Mouse (Mus musculus): Measurements from ENCODE around the gene Psap.

Psap gene

GRCm38 (mm10) chr10:60277207-60278005 lies at the start of gene Psap:
Psap (plus strand) TSS chr10:60277627.
- TF ChIP-seq GATA4 (IDR thresholded peaks at IDR 0.05; ENCODE audit: insufficient replicate concordance, low read length), result no peak

- no peak for TF ChIP-seq GATA4 (IDR thresholded peaks at IDR 0.05; ENCODE audit: insufficient replicate concordance, low read length)
These were observed 49.8 kb upstream of the Psap start for GRCm38 (mm10) chr10:60227666-60228065.

- TF ChIP-seq GATA4 (IDR thresholded peaks at IDR 0.05; ENCODE audit: insufficient replicate concordance, low read length), result no peak
These were observed 48.3 kb upstream of the Psap start for GRCm38 (mm10) chr10:60229113-60229512.

DNA sequence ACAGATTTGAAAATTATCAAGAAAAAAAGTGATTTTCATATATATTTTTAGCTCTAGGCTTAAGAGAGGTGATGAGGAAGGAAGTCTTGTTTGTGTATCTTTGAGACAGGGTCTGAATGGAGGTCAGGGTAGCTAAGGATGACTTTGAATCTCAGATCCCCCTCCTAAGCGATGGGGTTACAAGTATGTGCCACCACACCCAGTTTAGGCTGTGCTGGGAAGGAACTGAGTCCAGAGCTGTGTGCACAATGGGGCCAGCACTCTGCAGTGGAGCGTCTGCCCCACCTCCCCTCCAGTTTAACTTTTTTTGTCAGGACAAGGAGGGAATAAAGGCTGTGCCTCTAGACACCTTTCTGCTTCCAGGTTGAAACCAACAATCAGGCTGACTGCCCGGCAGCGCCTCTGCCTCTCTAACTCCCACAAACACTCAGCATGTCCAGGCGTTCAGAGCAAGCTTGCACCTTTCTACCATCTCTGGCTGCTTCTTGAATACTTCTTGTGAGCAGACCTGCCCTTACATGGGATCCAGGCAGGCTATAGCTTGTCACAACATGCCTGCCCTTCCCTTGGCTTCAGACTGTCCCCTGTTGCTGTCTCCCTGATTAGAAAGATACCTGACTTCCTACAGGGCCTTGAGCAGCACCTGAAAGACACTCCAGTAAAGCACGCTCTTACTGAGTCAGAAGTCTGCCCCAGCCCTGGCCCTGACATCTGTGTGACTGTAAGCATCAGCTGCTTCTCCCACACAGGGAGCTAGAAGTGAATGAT lies 46.9 kb upstream of the Psap start:
- no peak for TF ChIP-seq GATA4 (IDR thresholded peaks at IDR 0.05; ENCODE audit: insufficient replicate concordance, low read length)

DNA sequence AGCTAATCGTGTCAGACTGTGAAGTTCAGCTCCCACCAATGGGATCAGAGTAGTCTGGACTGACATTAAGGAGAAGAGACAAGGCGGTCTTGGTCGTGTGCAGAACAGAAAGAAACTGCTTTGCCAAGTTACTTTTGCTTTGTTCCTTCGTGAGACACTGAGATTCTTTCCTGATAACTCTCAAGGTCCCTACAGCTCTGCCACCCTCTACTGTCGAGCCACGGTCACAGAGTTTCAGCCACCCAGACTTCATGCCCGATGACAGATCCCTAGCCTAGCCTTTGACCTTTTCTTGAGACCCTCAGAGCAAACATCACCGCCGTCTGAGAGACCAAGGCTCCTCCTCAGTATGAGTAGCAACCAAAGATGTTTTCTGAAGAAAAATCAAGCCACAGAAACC lies 43.4 kb upstream of the Psap start:
- TF ChIP-seq GATA4 (IDR thresholded peaks at IDR 0.05; ENCODE audit: insufficient replicate concordance, low read length), result no peak

DNA sequence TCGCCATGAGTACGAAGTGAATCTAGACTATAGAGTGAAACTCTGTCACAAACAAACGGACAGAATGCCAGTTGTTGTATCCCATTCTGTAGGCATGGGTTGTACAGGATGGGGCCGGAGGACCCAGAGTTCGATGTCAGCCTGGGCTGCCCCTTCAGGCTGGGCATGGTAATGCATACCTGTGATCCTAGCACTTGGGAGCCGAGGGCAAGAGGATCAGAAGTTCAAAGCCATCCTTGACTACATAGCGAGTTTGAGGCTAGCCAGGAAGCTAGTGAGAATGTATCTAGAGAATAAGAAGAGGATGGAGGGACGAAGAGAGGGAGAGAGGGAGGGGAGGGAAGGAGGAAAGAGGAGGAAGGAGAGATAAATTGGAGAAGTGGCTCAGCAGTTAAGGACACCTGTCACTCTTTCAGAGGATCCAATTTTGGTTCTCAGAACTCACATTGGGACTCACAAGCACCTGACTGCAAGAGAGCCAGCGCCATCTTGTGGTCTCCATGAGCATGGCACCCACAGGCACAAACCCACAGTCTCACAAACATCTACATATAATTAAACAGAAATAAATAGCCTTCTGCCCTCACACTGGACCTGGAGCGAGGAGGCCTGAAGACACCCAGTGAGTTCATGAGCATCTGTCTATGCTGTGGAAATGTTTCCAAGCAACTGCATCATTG lies 39.8 kb upstream of the Psap start:
- TF ChIP-seq GATA4 (IDR thresholded peaks at IDR 0.05; ENCODE audit: insufficient replicate concordance, low read length), result no peak

GRCm38 (mm10) chr10:60240416-60240815 lies 37.0 kb upstream of the Psap start:
- no peak for TF ChIP-seq GATA4 (IDR thresholded peaks at IDR 0.05; ENCODE audit: insufficient replicate concordance, low read length)

DNA sequence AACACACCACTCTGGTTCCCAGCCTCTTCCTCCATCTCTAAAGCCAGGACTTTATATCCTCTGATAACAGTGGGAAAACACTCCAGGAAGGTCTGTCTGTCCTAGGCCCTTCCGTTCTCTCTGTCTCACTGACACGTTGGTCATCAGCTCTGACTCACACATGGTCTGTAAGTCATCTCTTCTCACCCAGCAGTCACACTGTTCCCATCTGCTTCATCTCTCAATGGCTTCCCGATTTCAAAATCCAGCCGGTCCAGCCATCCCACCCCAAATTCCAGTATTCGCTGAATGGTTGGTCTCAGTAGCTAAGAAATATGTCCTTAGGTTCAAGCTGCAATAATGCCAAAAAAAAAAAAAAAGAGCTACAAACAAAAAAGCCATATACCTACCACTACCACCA lies 33.5 kb upstream of the Psap start:
- no peak for TF ChIP-seq GATA4 (IDR thresholded peaks at IDR 0.05; ENCODE audit: insufficient replicate concordance, low read length)

DNA sequence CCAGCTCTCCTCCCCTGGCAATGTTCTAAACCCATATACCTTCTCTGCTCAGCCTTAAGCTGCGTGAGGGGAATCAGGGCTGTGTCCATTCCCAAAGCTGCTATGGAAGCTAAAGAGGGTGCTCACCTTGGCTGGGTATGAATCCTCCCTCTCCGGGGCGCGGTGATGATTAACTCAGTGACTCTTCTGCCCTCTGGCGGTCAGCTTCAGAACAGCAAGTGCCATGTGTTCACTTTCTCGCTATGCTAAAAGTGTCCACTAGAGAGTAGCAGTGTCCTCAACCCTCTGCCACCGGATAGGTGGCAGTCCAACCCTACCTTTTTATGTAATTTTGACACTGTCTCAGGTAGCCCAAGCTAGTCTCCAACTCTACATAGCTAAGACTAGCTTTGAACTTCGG lies 32.4 kb upstream of the Psap start:
- no peak for TF ChIP-seq GATA4 (IDR thresholded peaks at IDR 0.05; ENCODE audit: insufficient replicate concordance, low read length)

DNA sequence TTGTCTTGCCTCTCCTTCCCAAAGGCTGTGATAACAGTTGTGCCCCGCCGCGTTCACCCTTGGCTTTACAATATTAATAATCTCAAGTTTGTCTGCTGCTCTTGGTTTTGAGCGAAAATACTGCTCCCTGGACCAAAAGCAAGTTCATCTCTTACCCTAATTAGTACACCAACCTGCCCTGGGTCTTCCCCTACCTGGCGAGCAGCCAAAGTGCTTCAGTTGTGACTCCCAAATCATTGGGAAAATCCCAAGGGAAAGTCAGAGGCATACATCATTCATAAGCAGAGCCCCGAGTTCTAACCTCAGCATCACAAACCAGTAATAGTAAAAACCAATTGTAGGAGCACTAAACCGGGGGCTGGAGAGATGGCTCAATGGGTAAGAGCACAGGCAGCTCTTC lies 31.8 kb upstream of the Psap start:
- TF ChIP-seq GATA4 (IDR thresholded peaks at IDR 0.05; ENCODE audit: insufficient replicate concordance, low read length), result no peak

GRCm38 (mm10) chr10:60246519-60246918 lies 30.9 kb upstream of the Psap start:
- no peak for TF ChIP-seq GATA4 (IDR thresholded peaks at IDR 0.05; ENCODE audit: insufficient replicate concordance, low read length)

DNA sequence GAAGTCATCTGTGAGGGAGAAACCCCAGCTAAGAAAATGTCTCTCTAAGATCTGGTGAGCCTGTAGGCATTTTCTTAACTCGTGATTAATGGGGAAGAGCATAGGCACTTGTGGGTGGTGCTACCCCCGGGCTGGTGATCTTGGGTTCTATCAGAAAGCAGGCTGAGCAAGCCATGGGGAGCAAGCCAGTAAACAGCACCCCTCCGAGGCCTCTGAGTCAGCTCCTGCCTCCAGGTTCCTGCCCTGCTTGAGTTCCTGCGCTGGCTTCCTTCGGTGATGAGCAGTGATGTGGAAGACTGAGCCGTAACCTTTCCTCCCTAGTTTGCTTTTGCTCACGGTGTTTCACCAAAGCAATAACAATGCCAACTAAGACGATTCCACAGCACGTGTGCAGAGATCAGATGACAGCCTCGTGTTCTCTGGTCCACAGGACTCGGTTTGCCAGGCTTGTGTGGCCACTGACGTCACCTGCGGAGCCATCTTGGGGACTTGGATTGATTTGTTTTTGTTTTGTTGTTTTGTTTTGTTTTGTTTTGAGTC lies 26.9 kb upstream of the Psap start:
- TF ChIP-seq GATA4 (IDR thresholded peaks at IDR 0.05; ENCODE audit: insufficient replicate concordance, low read length), result no peak

DNA sequence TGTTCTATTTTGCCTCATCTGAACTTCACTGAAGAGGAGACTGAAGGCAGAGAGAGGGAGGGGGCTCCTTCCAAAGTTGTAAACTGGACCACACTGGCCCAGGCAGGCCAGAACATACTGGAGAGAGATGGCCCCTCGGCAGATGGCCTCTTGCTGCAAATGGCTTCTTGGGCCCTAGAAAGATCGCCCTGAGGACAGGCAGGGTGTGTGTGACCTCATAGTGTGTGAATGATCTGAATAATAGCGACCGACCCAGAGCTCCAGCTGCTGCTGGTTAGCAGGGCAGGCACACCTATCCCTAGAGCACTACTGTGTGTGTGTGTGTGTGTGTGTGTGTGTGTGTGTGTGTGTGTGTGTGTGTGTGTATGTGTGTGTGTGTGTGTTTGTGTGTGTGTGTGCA lies 25.2 kb upstream of the Psap start:
- no peak for TF ChIP-seq GATA4 (IDR thresholded peaks at IDR 0.05; ENCODE audit: insufficient replicate concordance, low read length)

GRCm38 (mm10) chr10:60252606-60253005 lies 24.8 kb upstream of the Psap start:
- no peak for TF ChIP-seq GATA4 (IDR thresholded peaks at IDR 0.05; ENCODE audit: insufficient replicate concordance, low read length)

DNA sequence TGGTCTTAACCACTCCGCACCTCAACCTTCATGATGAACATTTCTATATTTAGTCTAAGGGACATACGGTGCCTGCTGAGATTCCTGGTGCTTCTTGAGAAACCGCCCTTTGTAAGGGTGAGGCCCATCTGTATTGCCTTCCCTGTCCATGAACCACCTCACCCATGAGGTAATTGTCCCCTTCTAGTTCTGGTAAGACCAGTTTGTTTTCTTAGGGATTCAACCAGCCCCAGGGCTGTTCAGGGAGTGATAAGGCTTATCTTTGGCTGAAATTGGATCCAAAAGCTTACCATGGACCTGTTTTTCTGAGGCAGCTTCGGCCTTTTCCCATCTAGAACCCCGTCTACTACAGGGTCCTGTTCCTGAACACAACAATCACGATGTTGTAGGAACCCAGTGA lies 21.3 kb upstream of the Psap start:
- no peak for TF ChIP-seq GATA4 (IDR thresholded peaks at IDR 0.05; ENCODE audit: insufficient replicate concordance, low read length)
